Mouse (Mus musculus) lung, adult 18-20 months (tissue): Measurements from ENCODE around the gene Pla2g5.
"Not testable (repeated sequence)": the region's sequence is repeated elsewhere in the genome, so short reads cannot be mapped to it uniquely, and the experiment has no call there.

Experiments
- DNase-seq, 2 experiments: peaks; one replicate each; pipeline ENCODE4 v3.0.0; 2022; ENCODE audit warnings: mixed read lengths in 2 of 2

Pla2g5 gene

GRCm38 (mm10) chr4:138863344-138863998, at the start of gene Pla2g5:
Gene Pla2g5 (minus strand): TSS chr4:138863482.
- no peak for DNase-seq

- no peak for DNase-seq
These were observed 42.5 kb upstream of the Pla2g5 start for GRCm38 (mm10) chr4:138905624-138906337.

GRCm38 (mm10) chr4:138899361-138899760, 36.1 kb upstream of the Pla2g5 start:
- DNase-seq, result no peak

GRCm38 (mm10) chr4:138893789-138894188, 30.5 kb upstream of the Pla2g5 start:
- not testable (repeated sequence) for DNase-seq

DNA sequence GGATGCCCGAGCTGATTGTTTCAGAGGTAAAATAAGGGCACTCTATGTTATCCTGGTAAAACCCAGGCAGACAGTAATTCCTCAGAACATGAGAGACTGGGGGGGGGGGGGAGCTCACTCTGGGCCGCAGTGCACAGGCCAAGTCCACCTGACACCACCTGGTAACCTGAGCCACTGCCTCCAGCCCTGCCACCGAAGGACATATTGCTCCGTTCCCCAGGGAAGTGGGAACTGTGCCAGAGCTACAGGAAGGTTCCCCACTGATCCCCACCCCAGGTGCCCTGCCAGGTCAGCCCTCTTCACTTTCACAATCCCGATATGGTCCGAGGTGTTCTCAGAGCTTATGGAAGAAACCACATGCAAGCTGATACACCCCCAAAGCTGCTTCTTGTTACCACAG, 29.4 kb upstream of the Pla2g5 start:
- DNase-seq, result peak; percentile 68 to 86

- no peak for DNase-seq
These were observed 26.4 kb upstream of the Pla2g5 start for GRCm38 (mm10) chr4:138889635-138890034.

DNA sequence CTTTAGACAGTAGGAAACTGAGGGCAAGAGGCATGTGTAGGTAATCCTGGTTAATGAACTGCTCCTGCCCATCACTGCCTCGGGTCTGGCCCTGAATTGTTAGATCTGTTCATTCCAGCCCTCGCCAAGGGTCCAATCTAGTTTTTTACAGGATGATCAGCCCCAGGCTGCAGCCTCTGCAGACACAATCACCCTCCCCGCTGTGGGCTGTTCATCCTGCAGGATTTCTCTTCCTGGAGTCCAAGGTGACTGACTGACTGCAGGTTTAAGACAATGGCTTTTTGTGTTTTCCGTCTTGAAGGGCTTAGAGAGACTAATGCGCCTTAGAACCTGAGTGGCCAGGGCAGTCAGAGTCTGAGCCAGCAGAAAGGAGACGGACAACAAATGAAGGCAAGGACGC, 25.9 kb upstream of the Pla2g5 start:
- DNase-seq, result no peak

GRCm38 (mm10) chr4:138884261-138884660, 21.0 kb upstream of the Pla2g5 start:
- DNase-seq, result peak; percentile 74 to 78

GRCm38 (mm10) chr4:138882179-138882578, 18.9 kb upstream of the Pla2g5 start:
- DNase-seq, result peak; percentile 38 to 60

GRCm38 (mm10) chr4:138880811-138881584, 17.7 kb upstream of the Pla2g5 start:
- DNase-seq, result peak; percentile 49 to 58

- DNase-seq, result no peak
These were observed 16.5 kb upstream of the Pla2g5 start for GRCm38 (mm10) chr4:138879808-138880207.

DNA sequence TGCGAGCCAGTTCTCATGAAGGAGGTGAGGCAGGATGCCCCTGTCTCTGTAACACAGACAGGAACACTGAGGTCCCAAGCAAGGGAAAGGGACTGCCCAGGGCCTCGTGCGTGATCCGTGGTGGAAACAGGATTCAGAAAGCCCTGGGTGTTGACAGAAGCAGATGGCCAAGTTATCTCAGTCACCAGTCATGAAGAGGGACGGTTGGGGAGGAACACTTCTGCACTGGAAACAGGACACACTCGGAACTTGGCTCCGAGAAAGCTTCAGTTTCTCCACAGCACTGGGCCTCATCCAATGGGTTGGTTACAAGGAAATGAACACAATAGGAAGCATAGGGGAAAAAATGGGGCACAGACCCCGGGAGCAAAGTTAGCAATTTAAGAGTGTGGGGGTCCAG, 15.5 kb upstream of the Pla2g5 start:
- peak in 1 of 2 experiments; percentile 18 for DNase-seq

DNA sequence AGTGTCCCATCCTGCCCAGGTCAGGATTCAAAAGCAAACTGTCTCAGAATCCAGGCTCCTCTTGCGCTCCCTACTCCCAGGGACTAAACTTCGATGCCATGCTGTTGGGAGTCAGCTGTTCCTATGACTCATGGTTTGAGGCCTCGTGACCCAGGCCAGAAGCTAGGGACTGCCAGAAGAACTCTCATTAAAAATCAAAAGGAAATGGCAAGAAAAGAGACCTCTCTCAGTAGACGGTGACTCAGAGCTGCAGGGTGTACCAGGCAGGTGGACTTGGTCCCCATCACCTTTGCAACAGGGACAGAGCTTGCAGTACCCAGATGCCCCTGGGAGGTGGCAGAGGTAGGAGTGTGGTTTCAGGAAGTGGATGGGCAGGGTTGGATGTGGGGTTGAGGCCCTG, 14.4 kb upstream of the Pla2g5 start, which contains the start of gene Pla2g2e:
Gene Pla2g2e, plus strand, starts transcription at position 212 of the 400 bp plus-strand sequence.
- DNase-seq, result no peak

- no peak for DNase-seq
These were observed 12.7 kb upstream of the Pla2g5 start for GRCm38 (mm10) chr4:138875986-138876385.

DNA sequence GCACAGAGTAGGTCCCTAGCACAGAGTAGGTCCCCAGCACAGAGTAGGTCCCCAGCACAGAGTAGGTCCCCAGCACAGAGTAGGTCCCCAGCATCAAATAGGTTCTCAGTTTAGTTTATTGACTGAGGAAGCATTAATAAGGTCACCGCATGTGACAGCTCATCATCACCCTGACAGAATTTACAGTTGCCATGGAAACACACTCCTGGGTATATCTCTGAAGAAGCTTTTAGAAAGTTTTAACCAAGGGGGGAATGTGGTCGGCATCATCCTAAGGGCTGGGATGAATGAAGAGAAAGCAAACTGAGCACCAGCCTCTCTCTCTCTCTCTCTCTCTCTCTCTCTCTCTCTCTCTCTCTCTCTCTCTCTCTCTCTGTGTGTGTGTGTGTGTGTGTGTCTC, 12.0 kb upstream of the Pla2g5 start:
- DNase-seq, result not testable (repeated sequence)

DNA sequence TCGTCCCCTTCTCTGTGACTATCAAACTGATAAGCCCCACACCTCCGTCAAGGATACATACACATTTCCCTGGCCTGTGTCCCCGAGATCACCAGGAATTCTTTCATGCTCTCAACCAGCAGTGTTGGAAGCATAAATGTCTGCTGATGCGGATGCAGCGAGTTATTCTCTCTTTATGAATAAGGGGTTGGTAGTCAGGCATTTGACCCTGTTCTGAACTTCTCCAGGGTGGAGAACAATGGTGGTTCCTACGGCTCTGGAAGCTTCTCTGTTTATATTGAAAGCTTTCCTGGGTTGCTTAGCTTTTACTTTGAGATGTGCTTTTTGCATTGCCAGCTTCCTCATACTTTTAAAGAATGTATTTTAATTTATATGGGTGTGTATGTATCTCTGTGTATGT, 10.6 kb upstream of the Pla2g5 start, which contains the start of gene Gm13030:
Gene Gm13030, minus strand, starts transcription at position 101 of the 400 bp plus-strand sequence.
- no peak for DNase-seq

DNA sequence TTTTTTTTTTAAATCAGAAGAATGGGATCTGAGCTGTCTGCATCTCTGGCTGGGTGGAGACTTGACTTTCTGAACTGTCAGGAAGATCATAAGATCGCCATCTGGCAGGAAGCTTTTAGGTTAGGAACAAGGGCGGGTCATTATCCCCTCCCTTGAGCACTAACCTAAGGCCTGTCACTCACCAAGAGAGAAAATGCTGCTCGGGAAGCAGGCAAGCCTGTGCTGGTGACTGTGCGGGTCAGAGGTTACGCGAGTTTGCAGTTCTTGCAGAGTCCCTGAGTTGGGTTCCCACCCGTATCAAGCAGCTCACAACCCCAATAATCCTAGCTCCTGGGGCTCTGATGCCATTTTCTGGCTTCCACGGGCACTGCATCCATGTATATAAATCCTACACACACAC, 5.4 kb upstream of the Pla2g5 start:
- DNase-seq, result no peak

DNA sequence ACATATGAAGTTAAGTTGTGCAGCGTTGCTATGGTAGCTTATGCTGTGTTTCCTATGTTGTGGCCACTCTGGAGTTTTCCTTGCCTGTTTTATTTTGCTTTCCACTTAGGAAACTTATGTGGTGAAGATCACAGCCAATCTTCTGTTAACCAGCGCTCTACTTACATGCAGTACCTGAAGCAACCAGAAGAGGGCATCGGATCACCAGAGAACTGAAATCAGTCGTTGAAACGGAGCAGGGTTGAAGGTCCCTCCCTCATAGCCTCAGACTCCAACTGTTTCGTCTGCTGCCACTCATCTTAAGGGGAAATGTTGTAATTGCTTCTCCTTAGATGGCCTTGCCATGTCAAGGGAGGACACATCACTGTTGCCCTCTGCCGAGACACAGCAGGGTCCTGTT, 3.1 kb upstream of the Pla2g5 start:
- DNase-seq, result peak; percentile 65 to 76

GRCm38 (mm10) chr4:138865991-138866390, 2.7 kb upstream of the Pla2g5 start:
- no peak for DNase-seq

DNA sequence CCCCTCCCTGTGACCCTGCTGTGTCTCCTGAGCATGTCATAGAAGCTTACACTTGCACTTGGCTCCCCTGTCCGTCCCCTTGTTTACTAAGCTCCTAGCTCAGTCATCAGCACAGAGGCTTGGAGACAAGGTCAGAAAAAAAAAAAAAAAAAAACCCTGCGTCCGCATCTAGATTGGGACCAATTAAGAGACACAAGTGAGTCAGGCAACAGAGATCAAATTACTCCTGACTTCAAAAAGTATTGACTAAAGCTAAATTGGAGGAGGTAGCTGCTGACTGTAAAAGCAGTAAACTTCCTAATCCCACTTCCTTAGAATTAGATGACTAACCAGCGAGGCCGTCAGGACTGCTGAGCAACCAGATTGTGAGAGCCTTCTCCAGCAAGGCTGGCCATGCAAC, 1.8 kb upstream of the Pla2g5 start:
- DNase-seq, result no peak

GRCm38 (mm10) chr4:138859728-138860127, 3.6 kb downstream of the Pla2g5 start:
- peak; percentile 34 to 60 for DNase-seq

- no peak for DNase-seq
These were observed 4.0 kb downstream of the Pla2g5 start for GRCm38 (mm10) chr4:138859245-138859644.

DNA sequence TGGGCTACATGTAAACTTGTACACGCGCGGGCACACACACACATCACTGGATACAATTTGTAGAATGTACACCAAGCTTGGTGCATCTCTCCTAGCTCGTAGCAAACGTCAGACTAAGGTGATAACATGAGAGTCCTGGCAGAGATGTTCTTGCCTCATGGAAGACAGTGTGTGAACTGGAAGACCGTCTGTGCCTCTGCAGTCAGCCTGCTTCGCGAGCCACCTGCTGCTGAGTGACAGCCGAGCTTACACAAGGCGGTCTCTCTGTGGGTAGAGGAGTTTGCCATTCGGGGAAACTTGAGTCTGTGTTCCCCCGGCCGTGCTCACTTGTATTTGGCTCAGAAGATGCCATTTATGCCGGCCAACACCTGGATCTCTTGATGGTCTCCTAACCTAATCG, 4.8 kb downstream of the Pla2g5 start:
- no peak for DNase-seq
